Comparison of ENCODE assay signal across 8 mouse cellular contexts in the genomic region with DNA sequence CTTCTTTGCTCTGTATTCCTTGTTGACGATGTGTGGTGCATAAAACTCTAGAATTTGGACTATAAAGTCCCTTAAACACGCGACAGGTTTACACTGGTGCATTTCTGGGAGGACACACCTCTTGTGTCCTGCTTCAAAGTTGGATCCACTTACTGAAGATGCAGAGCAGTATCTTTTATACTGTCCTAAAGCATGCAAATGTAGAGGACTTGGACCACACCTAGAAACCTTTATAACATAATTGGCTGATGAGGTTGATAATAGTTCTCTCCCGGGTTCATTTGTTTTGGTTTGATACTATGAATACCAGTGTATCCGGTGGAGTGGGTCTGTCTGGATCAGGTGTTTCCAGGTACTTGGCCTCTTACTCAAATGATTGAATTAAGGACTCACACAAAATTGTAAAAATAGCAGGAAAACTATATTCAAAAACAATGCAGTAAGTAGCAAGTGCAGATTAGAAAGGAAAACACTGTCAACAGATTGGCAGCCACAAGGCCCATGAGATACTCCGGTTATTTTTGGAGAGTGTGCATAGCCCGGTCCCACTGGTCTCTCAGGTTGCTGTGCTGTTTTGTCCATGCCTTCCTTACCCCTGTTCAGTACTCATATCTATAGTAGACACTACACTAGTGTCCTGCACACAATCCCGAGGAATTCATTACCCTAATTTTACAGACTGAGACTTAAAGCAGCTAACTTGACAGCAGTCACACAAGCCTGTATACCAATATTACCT. TPM values are rescaled to one million over a fixed set of nuclear protein-coding genes. Genes with fewer than 3 reads are reported as not detected.
DNase-seq lines count a peak whose midpoint lies in the region; ATAC-seq and TF ChIP-seq lines count a peak whose summit lies in the region.

No protein-coding gene starts in this region.

- H3K36me3 ChIP-seq in kidney, embryonic 14.5 days (ENCODE audit: control insufficient read depth, insufficient read depth, low read length), result no peaks in the 10 kb centered on the region
- H3K36me3 ChIP-seq in hindbrain, embryonic 12.5 days, result no peaks in the 10 kb centered on the region
- H3K36me3 ChIP-seq in midbrain, embryonic 13.5 days, result no peaks in the 10 kb centered on the region

- 45% methylated on average over 8 of the region's 8 CpGs for WGBS in kidney, embryonic 14.5 days
- WGBS in bone marrow, adult 2 months, result 30% methylated on average over 8 of the region's 8 CpGs
- WGBS in hindbrain, embryonic 12.5 days, result 56% methylated on average over 8 of the region's 8 CpGs
- 51% methylated on average over 8 of the region's 8 CpGs for WGBS in midbrain, embryonic 13.5 days

- no peak for TF ChIP-seq POLR2A in bone marrow, adult 2 months (IDR thresholded peaks at IDR 0.05; ENCODE audit: borderline replicate concordance, control insufficient read depth, low read depth, low read length)

- peaks cover 14% of the 10 kb centered on the region for H3K4me1 ChIP-seq in kidney, embryonic 14.5 days (ENCODE audit: control insufficient read depth, insufficient read depth, low read length)
- no peaks in the 10 kb centered on the region; the same call in 1 of the 2 replicates for H3K4me1 ChIP-seq in bone marrow, adult 2 months (ENCODE audit: control insufficient read depth, insufficient read depth, low read length)
- peaks cover 14% of the 10 kb centered on the region for H3K4me1 ChIP-seq in hindbrain, embryonic 12.5 days
- H3K4me1 ChIP-seq in midbrain, embryonic 13.5 days (replicated peaks), result peaks cover 33% of the 10 kb centered on the region

- no peak for DNase-seq in kidney, adult 11 months
- DNase-seq in yolk sac, embryonic 10.5 days (ENCODE audit: low spot score), result no peak
- no peak for DNase-seq in kidney, postnatal 36 days
- no peak for DNase-seq in adrenal gland, postnatal 10 days

- no peak for ATAC-seq in kidney, embryonic 14.5 days (ENCODE audit: low FRiP score, low TSS enrichment)
- ATAC-seq in hindbrain, embryonic 12.5 days (ENCODE audit: low FRiP score), result no peak
- no peak for ATAC-seq in midbrain, embryonic 13.5 days

- H3K4me3 ChIP-seq in kidney, embryonic 14.5 days (ENCODE audit: low read length), result peak overlapping the region; percentile 78
- peak overlapping the region; percentile 81 for H3K4me3 ChIP-seq in bone marrow, adult 2 months (replicated peaks; ENCODE audit: control insufficient read depth, low read depth, low read length)
- peak overlapping the region; percentile 100 for H3K4me3 ChIP-seq in hindbrain, embryonic 12.5 days
- H3K4me3 ChIP-seq in midbrain, embryonic 13.5 days (replicated peaks), result peak overlapping the region; percentile 100

- H3K4me2 ChIP-seq in kidney, embryonic 14.5 days (replicated peaks; ENCODE audit: low read depth, low read length), result peak overlapping the region; percentile 73
- H3K4me2 ChIP-seq in hindbrain, embryonic 12.5 days (replicated peaks), result peak overlapping the region; percentile 90
- H3K4me2 ChIP-seq in midbrain, embryonic 13.5 days (replicated peaks), result peak overlapping the region; percentile 98

- H3K9me3 ChIP-seq in kidney, embryonic 14.5 days (ENCODE audit: control insufficient read depth, low read length), result peaks cover 4% of the 10 kb centered on the region; the same call in 1 of the 2 replicates
- no peaks in the 10 kb centered on the region; the same call in 1 of the 2 replicates for H3K9me3 ChIP-seq in hindbrain, embryonic 12.5 days (replicated peaks)
- H3K9me3 ChIP-seq in midbrain, embryonic 13.5 days, result no peaks in the 10 kb centered on the region

- TF ChIP-seq CTCF in bone marrow, adult 2 months (IDR thresholded peaks at IDR 0.05; ENCODE audit: control insufficient read depth, insufficient read depth, low read length), result no peak

- H3K27me3 ChIP-seq in kidney, embryonic 14.5 days (ENCODE audit: control insufficient read depth, insufficient read depth, low read length), result no peaks in the 10 kb centered on the region
- no peaks in the 10 kb centered on the region for H3K27me3 ChIP-seq in hindbrain, embryonic 12.5 days
- H3K27me3 ChIP-seq in midbrain, embryonic 13.5 days, result no peaks in the 10 kb centered on the region

- H3K9ac ChIP-seq in kidney, embryonic 14.5 days (ENCODE audit: low read depth, low read length), result peak overlapping the region; percentile 83
- H3K9ac ChIP-seq in hindbrain, embryonic 12.5 days, result peak overlapping the region; percentile 98
- peak overlapping the region; percentile 97 for H3K9ac ChIP-seq in midbrain, embryonic 13.5 days (replicated peaks)

- H3K27ac ChIP-seq in kidney, embryonic 14.5 days (ENCODE audit: low read depth, low read length), result peak overlapping the region; percentile 94
- peak overlapping the region; percentile 93; the same call in 1 of the 2 replicates for H3K27ac ChIP-seq in bone marrow, adult 2 months (ENCODE audit: control insufficient read depth, insufficient read depth, low read depth, low read length, poor library complexity)
- H3K27ac ChIP-seq in hindbrain, embryonic 12.5 days, result peak overlapping the region; percentile 94; the same call in 1 of the 2 replicates
- peak overlapping the region; percentile 96 for H3K27ac ChIP-seq in midbrain, embryonic 13.5 days

RNA-seq across cellular contexts. Expression of gene Pdcd7, which starts 1.4 kb away (rescaled TPM):
- polyA plus RNA-seq in kidney, embryonic 14.5 days (2014; fragmentation: Nextera tagmentation; extraction: Ambion mirVana), result 15.0 and 15.2 TPM in 2 replicates
- 7.3 and 16.3 TPM in 2 replicates for polyA plus RNA-seq in bone marrow, adult 2 months (2011; ENCODE audit: insufficient read depth, insufficient read length, low replicate concordance, missing spikeins)
- 13.3 and 14.0 TPM in 2 replicates for polyA plus RNA-seq in hindbrain, embryonic 12.5 days (2016; fragmentation: Nextera tagmentation; extraction: Ambion mirVana)
- polyA plus RNA-seq in midbrain, embryonic 13.5 days (2015; fragmentation: Nextera tagmentation; extraction: Ambion mirVana), result 7.5 and 7.6 TPM in 2 replicates
- 10 to 100 TPM; 13.6 to 17.1 TPM for total RNA-seq in adrenal gland, postnatal 10 days (2021)

RNA-seq across cellular contexts. Expression of gene Ubap1l, which starts 13.6 kb away (rescaled TPM):
- 0.62 TPM in 1 of 2 replicates, not detected in the other for polyA plus RNA-seq in kidney, embryonic 14.5 days (2014; fragmentation: Nextera tagmentation; extraction: Ambion mirVana)
- polyA plus RNA-seq in bone marrow, adult 2 months (2011; ENCODE audit: insufficient read depth, insufficient read length, low replicate concordance, missing spikeins), result 1.1 and 1.7 TPM in 2 replicates
- polyA plus RNA-seq in hindbrain, embryonic 12.5 days (2016; fragmentation: Nextera tagmentation; extraction: Ambion mirVana), result 0.72 and 1.1 TPM in 2 replicates
- 1.2 and 2.2 TPM in 2 replicates for polyA plus RNA-seq in midbrain, embryonic 13.5 days (2015; fragmentation: Nextera tagmentation; extraction: Ambion mirVana)
- total RNA-seq in adrenal gland, postnatal 10 days (2021), result under 1 TPM in 1 of 2 experiments, not detected in 1; 0.45 TPM

RNA-seq across cellular contexts. Expression of gene Kbtbd13, which starts 44.2 kb away (rescaled TPM):
- 1.3 and 1.4 TPM in 2 replicates for polyA plus RNA-seq in kidney, embryonic 14.5 days (2014; fragmentation: Nextera tagmentation; extraction: Ambion mirVana)
- polyA plus RNA-seq in bone marrow, adult 2 months (2011; ENCODE audit: insufficient read depth, insufficient read length, low replicate concordance, missing spikeins), result not detected in 2 replicates
- 0.74 and 1.0 TPM in 2 replicates for polyA plus RNA-seq in hindbrain, embryonic 12.5 days (2016; fragmentation: Nextera tagmentation; extraction: Ambion mirVana)
- polyA plus RNA-seq in midbrain, embryonic 13.5 days (2015; fragmentation: Nextera tagmentation; extraction: Ambion mirVana), result 0.39 and 0.44 TPM in 2 replicates
- 1 to 10 TPM in 1 of 2 experiments, under 1 TPM in 1; 0.84 to 3.9 TPM for total RNA-seq in adrenal gland, postnatal 10 days (2021)

RNA-seq across cellular contexts. Expression of gene Rasl12, which starts 51.0 kb away (rescaled TPM):
- polyA plus RNA-seq in kidney, embryonic 14.5 days (2014; fragmentation: Nextera tagmentation; extraction: Ambion mirVana), result 8.2 and 11.7 TPM in 2 replicates
- 0.40 TPM in 1 of 2 replicates, not detected in the other for polyA plus RNA-seq in bone marrow, adult 2 months (2011; ENCODE audit: insufficient read depth, insufficient read length, low replicate concordance, missing spikeins)
- polyA plus RNA-seq in hindbrain, embryonic 12.5 days (2016; fragmentation: Nextera tagmentation; extraction: Ambion mirVana), result 7.8 and 8.4 TPM in 2 replicates
- 6.2 TPM in 2 replicates for polyA plus RNA-seq in midbrain, embryonic 13.5 days (2015; fragmentation: Nextera tagmentation; extraction: Ambion mirVana)
- 10 to 100 TPM; 32.3 to 76.7 TPM for total RNA-seq in adrenal gland, postnatal 10 days (2021)

RNA-seq across cellular contexts. Expression of gene Clpx, which starts 53.2 kb away (rescaled TPM):
- 38.9 and 51.1 TPM in 2 replicates for polyA plus RNA-seq in kidney, embryonic 14.5 days (2014; fragmentation: Nextera tagmentation; extraction: Ambion mirVana)
- polyA plus RNA-seq in bone marrow, adult 2 months (2011; ENCODE audit: insufficient read depth, insufficient read length, low replicate concordance, missing spikeins), result 7.3 and 19.9 TPM in 2 replicates
- 47.4 and 54.7 TPM in 2 replicates for polyA plus RNA-seq in hindbrain, embryonic 12.5 days (2016; fragmentation: Nextera tagmentation; extraction: Ambion mirVana)
- polyA plus RNA-seq in midbrain, embryonic 13.5 days (2015; fragmentation: Nextera tagmentation; extraction: Ambion mirVana), result 42.5 and 44.1 TPM in 2 replicates
- total RNA-seq in adrenal gland, postnatal 10 days (2021), result 100 to 1,000 TPM; 144 to 173 TPM
